Mouse (Mus musculus) neural tube, embryonic 10.5 days (tissue): Measurements from ENCODE around the gene Msl2.

Experiments used
- DNase-seq: peaks from one replicate; pipeline ENCODE4 v3.0.0-alpha.2; 2017; ENCODE audit warnings: low spot score; ENCODE audit errors: extremely low spot score

The Msl2 gene

DNA sequence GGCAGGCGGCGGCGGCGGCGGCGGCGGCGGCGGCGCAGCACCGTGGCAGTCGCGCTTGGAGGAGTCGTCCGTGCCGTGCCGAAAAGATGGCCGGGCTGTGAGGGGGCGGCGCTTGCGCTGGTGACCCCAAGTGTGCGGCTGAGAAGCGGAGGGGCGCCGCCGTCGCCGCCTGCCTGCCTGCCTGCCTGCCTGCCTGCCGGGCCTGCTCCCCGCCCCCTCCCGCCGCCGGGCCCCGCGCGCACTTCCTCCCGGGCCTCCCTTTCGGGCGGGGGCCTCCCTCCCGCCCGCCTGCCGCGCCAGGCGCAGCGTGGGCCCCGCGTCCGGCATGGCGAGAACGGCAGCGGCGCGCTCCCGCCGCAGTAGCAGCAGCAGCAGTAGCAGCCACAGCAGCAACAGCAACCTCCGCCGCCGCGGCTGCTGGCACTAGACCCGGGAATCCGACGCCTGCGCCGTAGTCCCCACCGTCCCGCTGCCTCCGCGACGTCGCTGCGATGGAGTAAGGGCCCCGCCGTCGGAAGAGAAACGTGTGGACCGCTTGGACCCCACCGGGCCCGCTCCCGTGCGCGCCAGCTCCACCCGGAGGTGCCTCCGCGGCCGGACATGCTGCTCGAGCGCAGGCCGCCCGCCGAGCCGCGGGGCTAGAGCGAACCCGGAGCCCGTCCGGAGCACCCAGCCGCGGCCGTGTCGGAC is 576 bp downstream of the Msl2 start:
- DNase-seq = peak; percentile 84

DNA sequence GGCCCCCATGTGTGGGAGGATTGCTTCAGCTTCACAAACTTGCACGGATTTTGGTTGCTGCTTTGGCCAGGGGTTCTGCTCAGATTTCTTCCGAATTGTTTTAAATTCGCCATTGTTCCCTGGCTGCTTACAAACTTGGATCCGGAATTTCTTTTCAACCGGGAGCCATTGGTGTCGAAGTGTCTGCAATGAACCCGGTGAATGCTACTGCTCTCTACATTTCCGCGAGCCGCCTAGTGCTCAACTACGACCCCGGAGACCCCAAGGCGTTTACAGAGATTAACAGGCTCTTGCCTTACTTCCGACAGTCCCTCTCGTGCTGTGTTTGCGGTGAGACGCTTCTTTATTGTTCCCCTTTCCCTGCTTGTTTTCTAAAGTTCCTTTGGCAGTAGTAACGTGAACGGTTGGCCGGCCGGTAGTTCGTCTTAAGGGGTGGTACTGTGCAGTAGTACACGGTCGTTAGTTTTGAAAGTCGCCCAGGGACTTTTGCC is 1.2 kb downstream of the Msl2 start:
- DNase-seq = peak; percentile 50

DNA sequence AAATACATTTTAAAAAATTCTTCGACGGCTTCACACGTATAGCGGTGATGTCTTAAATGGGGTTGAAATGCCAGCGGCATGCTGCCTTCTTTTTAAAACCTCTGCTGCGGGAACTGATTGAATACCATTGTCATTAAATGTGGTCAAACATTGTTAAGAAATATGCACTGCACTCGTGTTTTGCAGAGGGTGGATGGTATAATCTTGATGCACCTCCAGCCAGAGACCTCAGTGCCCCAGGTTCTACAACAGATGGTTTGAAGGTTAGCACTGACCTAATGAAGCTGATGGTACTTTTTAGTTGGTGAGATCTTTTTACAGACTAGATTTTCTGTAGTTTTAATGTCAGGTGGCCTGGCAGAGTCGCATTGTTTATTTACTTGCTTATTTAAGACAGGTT is 1.8 kb downstream of the Msl2 start:
- DNase-seq = no peak

DNA sequence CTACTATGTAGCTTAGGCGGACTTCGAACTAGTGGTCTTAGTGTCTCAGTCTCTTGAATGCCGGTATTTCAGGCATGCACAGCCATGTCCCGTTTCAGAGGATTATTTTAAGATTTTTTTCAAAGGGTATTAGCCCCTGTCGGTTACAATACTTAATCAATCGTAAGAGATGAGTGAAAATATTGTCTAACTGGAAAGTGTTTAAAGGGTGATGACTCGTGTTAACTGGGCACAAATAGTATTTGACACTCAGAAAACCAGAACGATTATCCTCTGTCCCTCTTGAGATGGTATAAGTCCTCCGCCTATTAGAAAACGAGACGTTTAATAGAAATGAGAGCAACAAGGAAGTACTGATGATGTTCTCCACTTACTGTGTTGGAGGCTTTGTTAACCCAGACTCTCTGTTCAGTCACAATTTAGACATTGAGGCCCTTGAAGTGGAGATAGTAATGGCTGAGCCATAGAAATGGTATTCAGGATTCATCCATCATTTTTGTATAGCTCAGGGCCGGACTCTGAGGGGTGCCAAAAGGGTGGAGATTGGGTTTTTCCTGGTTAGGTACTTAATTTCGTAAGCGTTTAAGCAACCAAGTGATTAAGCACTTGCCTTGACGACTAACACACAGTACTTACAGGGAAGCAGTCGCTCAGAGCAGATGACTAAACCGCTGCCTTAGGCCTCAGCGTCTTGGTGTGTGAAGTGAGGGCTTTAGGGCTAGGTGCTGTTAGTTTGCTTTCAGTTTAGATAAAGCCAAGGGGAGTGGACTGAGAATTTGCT is 2.4 kb downstream of the Msl2 start:
- DNase-seq = no peak

DNA sequence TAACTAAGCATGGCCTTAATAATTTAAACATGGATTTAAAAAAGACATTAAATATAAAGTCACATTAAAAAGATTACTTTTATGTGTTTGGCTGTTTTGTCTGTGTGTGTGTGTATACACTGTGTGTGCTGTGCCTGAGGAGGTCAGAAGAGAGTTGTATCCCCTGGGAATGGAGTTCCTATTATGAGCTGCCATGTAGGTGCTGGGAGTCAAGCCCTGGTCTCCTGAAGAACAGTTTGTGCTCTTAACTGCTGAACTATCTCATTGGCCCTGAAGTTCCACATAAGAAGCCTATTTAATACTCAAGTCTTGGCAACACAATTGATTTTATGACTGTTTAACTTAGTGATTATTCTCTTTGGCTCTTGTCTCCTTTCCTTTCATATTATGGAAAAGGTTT is 3.6 kb downstream of the Msl2 start:
- no peak for DNase-seq

DNA sequence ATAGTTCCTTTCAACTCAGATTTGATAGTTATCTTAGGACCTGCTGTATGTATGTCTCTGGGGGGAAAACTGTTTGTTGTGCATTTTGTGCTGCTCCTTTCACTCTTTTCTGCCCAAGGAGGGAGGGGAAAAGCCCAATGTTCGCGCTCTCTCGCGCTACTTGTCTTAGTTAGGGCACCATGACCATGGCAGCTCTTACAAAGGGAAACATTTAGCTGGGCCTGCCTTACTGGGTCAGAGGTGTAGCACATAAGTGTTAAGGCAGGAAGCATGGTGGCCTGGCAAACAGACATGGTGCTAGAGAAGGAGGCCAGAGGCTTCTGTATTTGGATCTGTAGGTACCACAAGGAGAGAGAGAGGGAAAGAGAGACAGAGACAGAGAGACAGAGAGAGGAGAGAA is 4.7 kb downstream of the Msl2 start:
- DNase-seq = no peak

DNA sequence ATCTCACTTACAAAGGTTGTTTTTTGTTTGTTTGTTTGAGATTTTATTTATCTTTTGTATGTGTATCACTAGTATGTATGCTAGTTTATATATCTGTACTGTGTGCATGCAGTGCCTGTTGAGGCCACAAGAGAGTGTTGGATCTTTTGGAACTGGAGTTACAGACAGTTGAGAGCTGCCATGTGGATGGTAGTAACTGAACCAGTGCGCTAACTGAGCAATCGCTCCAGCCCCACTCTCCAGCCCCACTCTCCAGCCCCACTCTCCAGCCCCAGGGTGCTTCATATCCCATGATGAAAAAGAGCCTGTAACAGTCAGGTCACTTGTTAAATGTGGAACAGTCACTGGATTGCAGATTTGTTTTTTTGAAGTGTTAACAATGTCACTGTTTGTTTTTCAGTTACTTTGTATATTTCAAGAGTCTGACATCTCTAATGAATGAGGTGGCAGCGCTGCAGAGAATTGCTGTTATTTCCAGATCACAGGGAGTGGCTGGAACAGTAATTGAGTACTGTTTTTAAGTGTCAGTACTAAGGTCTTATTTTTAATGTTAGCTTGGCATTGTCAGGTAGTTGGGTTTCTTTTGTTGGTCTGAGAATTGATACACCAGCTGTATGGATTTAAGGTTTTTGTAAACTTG is 6.3 kb downstream of the Msl2 start:
- DNase-seq = no peak

DNA sequence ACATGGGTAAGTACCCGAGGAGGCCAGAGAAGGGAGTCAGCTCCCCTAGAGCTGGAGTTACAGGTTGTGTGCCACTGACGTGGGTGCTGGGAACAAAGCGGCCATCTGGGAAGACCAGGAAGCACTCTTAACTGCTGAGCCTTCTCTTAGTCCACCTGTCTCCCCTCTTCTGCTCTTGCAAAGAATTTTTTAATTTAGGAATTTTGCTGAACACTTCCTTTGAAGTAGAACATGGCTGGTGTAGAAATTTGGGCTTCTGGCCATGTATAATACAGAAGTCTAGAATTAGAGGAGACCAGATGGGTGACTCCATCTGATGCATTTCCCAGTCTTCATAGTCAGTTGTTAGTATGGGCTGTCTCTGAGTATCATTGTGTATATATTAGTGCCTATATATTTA is 9.8 kb downstream of the Msl2 start:
- no peak for DNase-seq

DNA sequence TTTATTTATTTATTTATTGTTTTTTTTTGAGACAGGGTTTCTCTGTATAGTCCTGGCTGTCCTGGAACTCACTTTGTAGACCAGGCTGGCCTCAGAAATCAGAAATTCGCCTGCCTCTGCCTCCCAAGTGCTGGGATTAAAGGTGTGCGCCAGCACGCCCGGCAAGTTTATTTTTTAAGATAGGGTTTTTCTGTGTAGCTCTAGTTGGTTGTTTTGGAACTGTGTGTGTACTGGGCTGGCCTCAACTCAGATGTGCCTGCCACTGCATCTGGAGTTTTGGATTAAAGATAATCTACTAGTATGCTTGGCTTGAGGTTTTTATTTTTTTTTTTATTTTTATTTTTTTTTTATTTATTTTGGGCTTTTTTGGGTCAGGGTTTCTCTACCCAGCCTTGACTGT is 21.5 kb downstream of the Msl2 start:
- DNase-seq = no peak

DNA sequence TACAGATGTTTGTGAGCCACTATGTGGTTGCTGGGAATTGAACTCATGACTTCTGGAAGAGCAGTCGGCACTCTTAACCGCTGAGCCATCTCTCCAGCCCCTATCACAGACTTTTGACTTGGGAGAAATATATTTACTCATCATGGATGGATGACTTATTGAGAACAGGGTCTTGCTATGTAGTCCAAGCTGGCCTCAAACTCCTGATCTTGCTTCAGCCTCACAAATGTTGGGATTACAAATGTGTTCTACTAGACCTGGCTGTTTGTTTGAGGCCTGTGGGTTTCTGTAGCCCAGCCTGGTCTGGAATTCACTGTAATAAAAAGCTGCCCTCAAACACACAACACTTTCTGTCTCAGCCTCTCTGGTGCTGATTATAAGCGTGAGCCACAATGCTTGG is 22.6 kb downstream of the Msl2 start:
- DNase-seq = no peak

DNA sequence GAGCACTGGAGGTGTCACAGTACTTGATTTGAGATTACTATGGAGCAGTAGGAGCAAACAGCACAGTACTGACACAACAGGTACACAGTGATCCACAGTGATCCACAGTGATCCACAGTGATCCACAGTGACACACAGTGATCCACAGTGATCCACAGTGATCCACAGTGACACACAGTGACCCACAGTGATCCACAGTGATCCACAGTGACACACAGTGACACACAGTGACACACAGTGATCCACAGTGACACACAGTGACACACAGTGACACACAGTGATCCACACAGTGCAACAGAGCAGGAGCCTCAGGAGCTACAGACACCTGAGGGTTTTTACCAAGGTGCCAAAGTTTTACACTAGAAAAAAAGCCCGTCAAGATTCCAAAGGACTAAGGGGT is 23.6 kb downstream of the Msl2 start:
- no peak for DNase-seq

DNA sequence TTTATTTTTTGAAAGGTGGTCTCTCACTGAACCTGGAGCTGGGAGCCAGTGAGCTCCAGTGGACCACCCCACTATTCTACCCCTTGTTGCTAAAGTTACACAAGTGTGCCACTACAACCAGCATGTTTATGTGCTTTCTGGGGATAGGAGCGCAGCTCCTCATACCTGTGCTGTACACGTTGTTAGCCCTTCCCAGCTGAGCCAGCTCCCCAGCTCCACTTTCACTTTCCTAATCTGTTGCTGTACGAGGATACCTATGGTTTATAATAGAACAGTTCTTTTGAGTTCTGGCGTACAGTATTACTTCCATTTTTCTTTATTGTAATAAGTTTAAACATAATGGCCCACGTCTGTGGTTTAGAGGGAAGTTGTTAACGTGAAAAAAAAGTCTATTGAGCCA is 25.5 kb downstream of the Msl2 start:
- no peak for DNase-seq

DNA sequence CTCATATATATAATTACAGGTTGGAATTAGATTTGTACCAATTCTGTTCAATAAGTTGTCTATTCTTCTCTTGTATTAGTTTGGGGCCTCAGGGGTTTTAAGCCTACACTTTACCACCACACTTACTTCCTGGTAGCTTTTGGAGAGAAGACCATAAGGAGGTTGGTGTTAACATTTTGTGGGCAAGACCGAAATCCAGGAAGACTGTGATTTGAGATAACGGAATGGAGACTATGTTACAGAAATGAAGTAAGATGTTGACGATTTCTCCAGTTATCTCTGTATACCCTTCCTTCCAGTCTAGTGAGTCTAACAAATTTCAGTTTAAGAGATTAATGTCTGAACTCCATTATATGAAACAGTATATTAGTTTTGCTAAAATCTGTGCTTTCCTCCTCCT is 26.3 kb downstream of the Msl2 start:
- no peak for DNase-seq

DNA sequence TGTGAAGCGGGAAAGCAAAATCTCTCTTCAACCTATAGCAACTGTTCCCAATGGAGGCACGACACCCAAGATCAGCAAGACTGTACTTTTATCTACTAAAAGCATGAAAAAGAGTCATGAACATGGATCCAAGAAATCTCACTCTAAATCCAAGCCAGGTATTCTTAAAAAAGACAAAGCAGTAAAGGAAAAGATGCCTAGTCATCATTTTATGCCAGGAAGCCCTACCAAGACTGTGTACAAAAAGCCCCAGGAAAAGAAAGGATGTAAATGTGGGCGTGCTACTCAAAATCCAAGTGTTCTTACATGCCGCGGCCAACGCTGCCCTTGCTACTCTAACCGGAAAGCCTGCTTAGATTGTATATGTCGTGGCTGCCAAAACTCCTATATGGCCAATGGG is 27.6 kb downstream of the Msl2 start:
- no peak for DNase-seq

DNA sequence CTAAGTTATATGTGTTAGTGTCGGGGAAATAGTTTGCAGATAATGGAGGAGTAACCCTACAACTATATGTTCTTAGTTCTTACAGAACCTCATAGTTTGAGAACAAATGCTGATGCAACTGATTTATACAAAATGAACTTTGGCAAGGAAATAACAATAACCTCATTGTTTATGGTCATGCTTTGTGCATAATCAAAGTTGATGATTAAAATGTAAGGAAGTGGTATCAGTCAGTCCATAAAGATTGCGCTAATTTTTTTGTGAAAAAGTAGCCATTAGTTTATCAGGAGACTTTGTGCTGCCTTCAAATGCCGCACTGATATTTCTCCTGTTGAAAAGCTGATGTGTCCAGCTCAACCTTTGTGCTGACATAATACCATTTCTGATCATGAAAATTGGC is 28.4 kb downstream of the Msl2 start:
- no peak for DNase-seq

DNA sequence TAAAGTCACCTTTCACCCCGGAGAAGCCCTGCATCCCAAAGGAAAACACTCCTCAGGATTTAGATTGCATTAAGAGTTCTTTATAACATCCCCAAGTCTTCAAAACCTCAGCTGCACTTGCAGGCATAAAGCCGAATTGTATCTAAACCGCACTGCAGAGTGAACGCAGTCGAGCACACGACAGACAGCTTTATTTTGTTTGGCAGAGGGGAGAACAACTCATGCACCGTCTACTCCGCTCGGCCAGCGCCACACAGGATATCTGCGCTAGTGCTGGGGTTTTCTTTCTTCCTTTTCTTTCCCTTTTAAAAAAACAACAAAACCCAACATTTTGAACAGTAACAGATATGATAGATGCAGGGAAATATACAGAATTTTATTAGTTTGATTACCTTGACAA is 31.0 kb downstream of the Msl2 start:
- DNase-seq = no peak

DNA sequence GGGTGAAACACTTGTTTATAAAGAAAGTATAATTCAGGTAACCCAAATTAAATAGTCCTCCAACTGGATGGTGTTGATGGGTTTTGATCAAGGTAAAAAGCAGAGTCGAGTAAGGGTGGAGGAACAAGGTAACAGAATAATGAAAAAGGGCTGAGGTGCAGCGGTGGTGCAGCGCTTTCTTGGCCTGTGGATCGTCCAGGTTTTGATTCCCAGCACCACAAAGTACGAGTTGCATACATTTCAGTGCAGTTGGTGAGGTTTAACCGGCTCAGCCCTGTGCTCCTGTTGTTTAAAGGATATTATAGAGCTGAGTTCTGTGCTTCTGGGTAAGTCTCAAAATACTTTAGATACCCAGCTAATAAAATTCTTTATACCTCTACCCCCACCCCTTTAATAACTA is 31.8 kb downstream of the Msl2 start:
- DNase-seq = no peak

DNA sequence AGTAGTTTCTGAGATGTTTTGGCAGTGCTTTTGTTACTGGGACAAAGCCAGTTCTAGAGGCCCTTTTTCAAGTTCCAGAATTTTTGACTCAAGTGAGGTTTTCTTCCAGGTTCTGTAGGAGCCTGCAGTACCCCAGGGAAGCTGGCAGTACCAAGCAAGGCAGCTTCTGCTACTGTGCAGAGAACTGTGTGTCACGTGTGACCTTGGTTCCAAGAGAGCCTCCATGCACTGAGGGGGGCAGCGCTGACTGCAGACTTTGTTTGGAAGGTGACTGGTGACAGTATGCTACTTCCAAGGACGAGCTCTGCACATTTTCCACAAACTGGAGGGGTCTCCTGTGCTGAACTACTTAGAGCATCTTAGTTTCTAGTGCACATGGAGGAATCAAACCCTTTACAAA is 33.5 kb downstream of the Msl2 start:
- no peak for DNase-seq

DNA sequence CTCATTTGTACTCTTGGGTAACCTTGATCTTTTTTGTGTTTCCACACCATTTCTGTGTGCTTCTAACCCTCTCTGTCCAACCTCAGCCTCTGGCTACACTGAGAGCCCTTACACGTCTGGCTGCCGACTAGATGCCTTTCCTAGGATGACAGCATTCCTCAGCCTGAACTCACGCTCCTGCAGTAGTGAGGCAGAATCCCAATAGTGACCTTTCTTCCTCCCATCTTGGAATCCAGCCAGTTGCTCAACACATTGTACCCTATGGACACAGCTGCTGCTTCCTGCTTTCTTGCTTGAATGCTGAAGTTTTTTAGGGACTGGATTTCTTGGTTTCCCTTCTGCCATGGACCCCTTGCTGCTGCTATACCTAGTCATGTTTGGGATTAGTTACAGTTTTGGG is 36.1 kb downstream of the Msl2 start:
- DNase-seq = no peak

DNA sequence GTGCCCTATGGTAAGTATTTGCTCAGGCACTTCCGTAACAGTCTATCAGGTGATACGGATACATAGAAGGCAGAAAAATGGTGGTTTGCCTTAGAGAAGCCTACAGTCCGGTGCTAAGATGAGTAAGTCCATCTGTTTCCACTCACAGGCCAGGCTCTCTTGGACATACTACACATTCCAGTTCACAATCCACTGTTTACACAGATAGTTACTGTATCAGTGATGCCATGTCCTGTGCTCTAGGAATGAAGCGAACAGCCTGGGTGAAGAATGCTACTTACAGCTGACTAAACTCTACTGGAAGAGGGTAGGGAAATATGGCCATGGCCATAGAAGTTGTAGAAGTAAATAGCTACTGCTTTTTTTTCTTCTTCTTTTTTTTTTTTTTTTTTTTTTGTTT is 39.4 kb downstream of the Msl2 start:
- DNase-seq = no peak

DNA sequence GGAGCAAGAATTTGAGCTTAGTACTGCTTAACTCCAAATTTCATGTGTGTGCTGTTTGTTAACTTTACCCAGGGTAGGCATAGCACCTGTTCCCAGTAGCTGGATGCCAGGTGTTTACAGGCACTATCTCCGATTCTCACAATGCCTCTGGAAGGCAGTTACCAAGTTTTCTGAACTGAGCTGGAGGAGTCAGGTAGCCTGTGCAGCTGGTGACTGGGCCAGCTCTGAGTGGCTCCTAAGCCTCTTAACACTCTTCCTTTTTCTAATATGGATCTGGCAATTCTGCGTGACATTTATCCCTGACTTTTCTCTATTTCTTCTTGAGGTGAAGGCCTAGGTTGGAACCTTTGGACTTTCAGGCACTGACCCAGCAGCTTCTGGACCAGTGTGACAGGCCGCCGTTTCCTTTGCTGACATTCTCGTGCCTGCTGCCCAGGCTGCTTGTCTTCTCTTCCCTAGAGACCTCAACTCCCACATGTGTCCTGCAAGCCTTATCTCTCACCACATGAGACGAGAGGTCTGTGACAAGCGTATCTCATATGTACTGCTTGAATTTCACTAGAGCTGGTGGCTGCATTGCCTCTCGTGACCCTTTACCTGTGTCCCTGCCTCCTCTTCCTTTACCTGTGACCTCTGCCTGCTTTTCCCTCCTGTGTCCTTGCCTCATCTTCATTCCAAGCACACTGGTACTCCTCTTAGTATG is 40.4 kb downstream of the Msl2 start:
- DNase-seq = no peak

DNA sequence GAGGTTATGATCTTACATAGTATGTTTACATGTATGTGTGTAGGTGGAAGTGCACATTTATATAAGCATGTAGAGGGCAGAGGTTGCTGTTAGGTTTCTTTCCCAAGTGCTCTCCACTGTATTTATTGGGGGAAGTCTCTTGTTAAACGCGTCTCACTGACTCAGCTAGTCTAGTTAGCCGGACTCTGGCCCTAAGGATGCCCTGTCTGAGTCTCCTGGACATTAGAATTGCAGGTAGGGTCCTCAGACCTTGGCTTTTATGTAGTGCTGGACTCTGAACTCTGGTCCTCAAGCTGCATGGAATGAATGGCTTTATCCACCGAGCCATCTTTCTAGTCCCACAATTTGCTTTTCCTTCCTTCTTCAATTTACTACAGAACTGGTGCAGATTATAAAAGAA is 69.7 kb downstream of the Msl2 start:
- DNase-seq = no peak
